Mouse (Mus musculus) ES-E14 (cell line): ENCODE data around the gene Szrd1. TPM values are rescaled to one million over a fixed set of nuclear protein-coding genes. Genes with fewer than 3 reads are reported as not detected.
"Not testable (repeated sequence)": the region's sequence is repeated elsewhere in the genome, so short reads cannot be mapped to it uniquely, and the experiment has no call there.

Experiments
- DNase-seq: peaks from one replicate; pipeline ENCODE4 v3.0.0-alpha.2; 2013; ENCODE audit warnings: low read depth, low spot score
- H3K27ac ChIP-seq: 2 replicates; pipeline ENCODE4 v1.5.1; 2012; ENCODE audit warnings: low read depth, mild to moderate bottlenecking, low read length, moderate library complexity, mixed read lengths; ENCODE audit not compliant: poor library complexity, insufficient read depth, severe bottlenecking
- H3K36me3 ChIP-seq: 2 replicates; pipeline ENCODE4 v1.6.1; 2012; ENCODE audit warnings: mild to moderate bottlenecking, low read length, moderate library complexity, mixed read lengths; ENCODE audit not compliant: control insufficient read depth, poor library complexity, insufficient read depth, severe bottlenecking
- H3K4me1 ChIP-seq, 2 experiments: fragments of 150-350 bp in 1 of 2; sonication (generic) in 1 of 2; 2 replicates each; pipeline ENCODE4 v1.6.1; 2012; ENCODE audit warnings: low read length in 2 of 2, mild to moderate bottlenecking in 1 of 2, mixed read lengths in 1 of 2; ENCODE audit not compliant: control insufficient read depth in 2 of 2, insufficient read depth in 2 of 2, poor library complexity in 1 of 2
- H3K4me3 ChIP-seq, 2 experiments: fragments of 150-350 bp in 1 of 2; sonication (generic) in 1 of 2; 2 replicates each; pipeline ENCODE4 v1.5.1; 2012; ENCODE audit warnings: low read length in 2 of 2, low read depth in 1 of 2, mild to moderate bottlenecking in 1 of 2, mixed read lengths in 1 of 2; ENCODE audit not compliant: insufficient read depth in 1 of 2, poor library complexity in 1 of 2, severe bottlenecking in 1 of 2
- H3K9ac ChIP-seq: 2 replicates; pipeline ENCODE4 v1.6.1; 2012; ENCODE audit warnings: low read depth, mild to moderate bottlenecking, low read length, mixed read lengths; ENCODE audit not compliant: poor library complexity, insufficient read depth, severe bottlenecking
- H3K9me3 ChIP-seq: fragments of 150-350 bp; sonication (generic); 2 replicates; pipeline ENCODE4 v1.6.1; 2012; ENCODE audit warnings: low read depth, mild to moderate bottlenecking, low read length; ENCODE audit not compliant: control insufficient read depth, insufficient read depth
- CHD2 ChIP-seq: IDR thresholded peaks from 2 replicates; pipeline ENCODE4 v1.6.1; 2014; ENCODE audit warnings: mild to moderate bottlenecking, low read depth, low read length, inconsistent platforms
- HCFC1 ChIP-seq: IDR thresholded peaks from 2 replicates; pipeline ENCODE4 v1.6.1; 2012; ENCODE audit warnings: low read length, inconsistent platforms, borderline replicate concordance; ENCODE audit not compliant: insufficient read depth
- MAFK ChIP-seq: IDR thresholded peaks from 2 replicates; pipeline ENCODE4 v1.6.1; 2014; ENCODE audit warnings: mild to moderate bottlenecking, low read depth, low read length, inconsistent platforms; ENCODE audit not compliant: insufficient read depth
- ZC3H11A ChIP-seq: IDR thresholded peaks from 2 replicates; pipeline ENCODE4 v1.6.1; 2012; ENCODE audit warnings: low read depth, mild to moderate bottlenecking, inconsistent platforms, low read length, borderline replicate concordance
- ZNF384 ChIP-seq: IDR thresholded peaks from 2 replicates; pipeline ENCODE4 v1.6.1; 2012; ENCODE audit warnings: low read depth, low read length, inconsistent platforms
- in situ Hi-C, 2 experiments: fragments of 600-800 bp; cut with MboI; formaldehyde crosslinking; loops; one replicate each; pipeline ENCODE4 v1.15.1; 2025; ENCODE audit warnings: low sequenced_read_pairs in 2 of 2, inconsistent platforms in 1 of 2; ENCODE audit not compliant: unreplicated experiment in 2 of 2
- total RNA-seq: library from RNA; depleted of rRNA; stranded (reverse); fragments of 300-350 nt; gene quantifications from 2 replicates; pipeline ENCODE4 v1.2.3, GENCODE M21; 2012

Szrd1 gene
- total RNA-seq, 1 experiment: 64.6 TPM

DNA sequence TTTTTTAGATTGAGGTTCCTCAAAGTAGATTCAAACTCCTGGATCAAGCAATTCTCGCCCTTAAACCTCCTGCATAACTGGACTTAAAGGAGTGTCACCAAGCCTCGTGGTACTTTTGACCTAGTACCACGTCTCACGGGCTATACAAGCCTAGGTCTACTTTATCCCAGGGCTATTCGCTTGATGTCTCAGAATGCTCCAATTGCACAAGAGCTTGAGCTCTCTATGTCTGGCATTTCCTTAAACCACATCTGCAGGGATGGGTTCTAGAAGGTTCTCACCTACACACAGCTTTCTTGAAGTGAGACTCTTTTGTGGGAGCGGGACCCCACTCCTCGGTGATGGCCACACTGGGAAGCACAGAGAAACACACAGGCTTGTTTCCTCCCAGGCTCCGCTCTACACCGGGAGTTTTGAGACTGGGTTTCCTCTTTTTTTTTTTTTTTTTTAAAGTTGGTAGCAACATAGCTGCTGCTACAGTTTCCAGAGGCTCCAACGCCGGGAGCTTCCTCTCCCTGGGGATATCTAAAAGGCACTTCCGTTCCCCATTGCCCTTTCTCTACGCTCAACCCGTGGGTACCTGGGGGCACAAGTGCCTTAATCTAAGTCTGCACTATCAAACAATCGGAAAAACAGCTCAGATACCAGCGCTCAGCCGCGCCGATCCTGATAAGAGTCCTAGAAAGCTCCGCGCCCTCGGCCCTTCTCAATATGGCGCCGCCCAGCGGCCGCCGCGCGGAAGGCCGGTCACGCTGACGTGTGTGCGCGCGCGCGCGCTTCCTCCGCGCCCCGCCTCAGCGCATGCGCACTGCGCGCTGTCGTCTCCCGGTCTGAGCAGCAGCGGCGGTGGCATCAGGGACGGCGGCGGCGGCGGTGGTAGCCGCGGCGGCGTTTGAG, 7.8 kb upstream of the Szrd1 start, which contains the start of gene Fbxo42:
Gene Fbxo42, plus strand, starts transcription at position 802 of the 897 bp plus-strand sequence.
- peaks cover 7 to 12% of the 10 kb centered on the region in 2 experiments for H3K4me1 ChIP-seq
- H3K9me3 ChIP-seq: no peaks in the 10 kb centered on the region
- in situ Hi-C loops: no loop called here
- H3K9ac ChIP-seq: peak within 1 kb of the TSS; percentile 88
- peak within 1 kb of the TSS; percentile 81; the same call in 1 of the 2 replicates for H3K27ac ChIP-seq
- peak; percentile 82 for DNase-seq
- peak; percentile 71 for TF ChIP-seq ZNF384
- peak; percentile 71 for TF ChIP-seq HCFC1
- no peak for TF ChIP-seq CHD2
- no peak for TF ChIP-seq ZC3H11A
- no peak for TF ChIP-seq MAFK
- peak within 1 kb of the TSS; percentile 87 to 98 for H3K4me3 ChIP-seq
- no peaks in the 10 kb centered on the region for H3K36me3 ChIP-seq

DNA sequence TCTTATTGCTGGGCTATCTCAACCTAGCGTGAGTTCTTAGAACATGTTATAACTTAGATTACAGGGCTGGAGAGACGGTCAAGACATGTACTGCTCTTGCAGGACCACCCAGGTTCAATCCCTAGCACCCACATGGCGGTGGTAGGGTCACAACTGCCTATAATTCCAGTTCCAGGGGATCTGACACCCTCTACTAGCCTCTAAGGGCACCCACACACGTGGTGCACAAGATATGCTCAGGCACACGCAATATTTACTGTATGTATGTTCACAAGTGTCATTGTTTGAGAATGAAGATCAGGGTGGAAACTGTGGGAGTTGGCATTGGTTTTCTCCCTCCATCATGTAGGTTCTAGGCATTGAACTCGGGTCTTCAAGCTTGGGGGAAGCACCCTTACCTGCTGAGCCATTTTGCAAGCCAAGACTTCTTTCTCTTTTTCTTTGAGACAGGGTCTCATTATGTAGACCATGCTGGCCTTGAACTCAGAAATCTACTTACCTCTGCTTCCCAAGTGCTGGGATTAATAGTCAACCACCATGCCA, 7.0 kb upstream of the Szrd1 start:
- Histone ChIP-seq H3K9me3 (no peaks in the 10 kb centered on the region), H3K36me3 (no peaks in the 10 kb centered on the region), H3K4me1 (peaks cover 9 to 13% of the 10 kb centered on the region in 2 experiments), H3K9ac (no peak overlapping the region), H3K27ac (no peak overlapping the region; the same call in 1 of the 2 replicates), H3K4me3 (peak overlapping the region in 1 of 2 experiments; percentile 98; a peak in 1 of 4 replicates)
- in situ Hi-C loops: no loop called here
- DNase-seq: no peak
- TF ChIP-seq ZC3H11A (no peak), CHD2 (no peak), ZNF384 (no peak), MAFK (no peak), HCFC1 (no peak)

- H3K9me3 ChIP-seq, H3K27ac ChIP-seq, in situ Hi-C loops, H3K4me3 ChIP-seq, H3K36me3 ChIP-seq, H3K9ac ChIP-seq, DNase-seq: not testable (repeated sequence)
- peaks cover 7 to 11% of the 10 kb centered on the region in 2 experiments for H3K4me1 ChIP-seq
Observed at GRCm38 (mm10) chr4:141145124-141145523, 5.5 kb upstream of the Szrd1 start.

- Histone ChIP-seq H3K27ac (no peak overlapping the region), H3K4me3 (0 out of 4 replicates have a peak overlapping the region, but pooled peaks of 1 of the 2 experiments have one; percentile 1), H3K36me3 (no peaks in the 10 kb centered on the region; the same call in 1 of the 2 replicates), H3K9ac (no peak overlapping the region), H3K9me3 (no peaks in the 10 kb centered on the region), H3K4me1 (peaks cover 6 to 10% of the 10 kb centered on the region in 2 experiments)
- DNase-seq: peak; percentile 80
- in situ Hi-C loops: no loop called here
- no peak for TF ChIP-seq CHD2
- no peak; the same call in 1 of the 2 replicates for TF ChIP-seq ZC3H11A
- TF ChIP-seq ZNF384: no peak
- no peak for TF ChIP-seq HCFC1
- TF ChIP-seq MAFK: no peak
Observed at GRCm38 (mm10) chr4:141142285-141142811, 2.8 kb upstream of the Szrd1 start.
